Mouse (Mus musculus) lung, postnatal 36 days (tissue): Measurements from ENCODE around the gene Ccdc73.
"Not testable (repeated sequence)": the region's sequence is repeated elsewhere in the genome, so short reads cannot be mapped to it uniquely, and the experiment has no call there.

Experiments used
- DNase-seq: peaks from one replicate; pipeline ENCODE4 v3.0.0; 2022; ENCODE audit warnings: mixed read lengths

Gene Ccdc73

DNA sequence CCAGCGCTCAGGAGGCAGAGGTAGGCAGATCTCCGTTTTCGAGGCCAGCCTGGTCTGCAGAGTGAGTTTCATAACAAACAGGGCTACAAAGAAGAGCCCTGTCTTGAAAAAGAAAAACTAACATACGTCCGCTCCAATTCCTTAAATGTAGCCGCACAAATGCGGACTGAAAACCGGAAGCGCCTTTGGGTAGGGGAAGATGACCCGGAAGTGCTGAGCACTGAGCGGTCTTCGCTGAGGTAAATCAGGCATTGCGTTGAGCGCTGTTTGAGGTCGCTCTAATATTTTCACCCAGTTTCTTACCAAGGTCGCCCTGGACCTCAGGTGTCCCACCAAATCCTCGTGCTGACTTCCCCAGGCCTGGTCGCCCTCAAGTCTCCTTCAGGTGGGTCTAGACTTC is 18.5 kb downstream of the Ccdc73 start:
- DNase-seq: no peak

- not testable (repeated sequence) for DNase-seq
Measured at GRCm38 (mm10) chr2:104887331-104887730, 19.7 kb downstream of the Ccdc73 start.

DNA sequence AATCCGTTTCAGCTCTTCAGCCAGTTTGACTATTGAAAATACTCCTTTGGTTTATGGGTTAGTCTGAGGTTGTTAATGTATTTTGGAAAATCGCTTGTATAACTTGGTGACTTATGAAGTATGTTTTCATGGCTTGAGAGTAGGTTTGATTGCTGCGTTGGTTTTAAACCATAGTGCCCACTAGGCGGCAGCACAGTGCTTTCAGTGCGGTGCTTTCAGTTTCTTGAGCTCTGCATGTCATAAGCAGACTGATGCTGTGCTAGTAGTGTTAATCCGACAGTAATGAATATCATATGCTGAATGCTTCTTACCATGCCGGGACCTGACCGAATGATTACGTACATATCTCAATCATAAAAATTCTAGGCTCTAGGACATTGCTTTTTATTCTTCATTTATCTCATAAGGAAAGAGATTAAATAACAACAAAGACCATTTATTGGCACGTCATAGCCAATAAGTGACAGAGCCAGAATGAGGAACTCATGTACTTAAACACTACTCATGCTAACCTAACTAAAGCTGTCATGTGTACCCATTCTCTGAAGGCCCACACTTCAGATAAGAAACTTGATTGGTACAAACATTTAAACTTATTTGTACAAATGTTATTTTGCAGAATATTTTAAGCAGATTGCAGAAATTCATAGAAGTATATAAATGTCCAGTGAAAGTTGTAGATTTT is 20.4 kb downstream of the Ccdc73 start:
- peak; percentile 83 for DNase-seq

DNA sequence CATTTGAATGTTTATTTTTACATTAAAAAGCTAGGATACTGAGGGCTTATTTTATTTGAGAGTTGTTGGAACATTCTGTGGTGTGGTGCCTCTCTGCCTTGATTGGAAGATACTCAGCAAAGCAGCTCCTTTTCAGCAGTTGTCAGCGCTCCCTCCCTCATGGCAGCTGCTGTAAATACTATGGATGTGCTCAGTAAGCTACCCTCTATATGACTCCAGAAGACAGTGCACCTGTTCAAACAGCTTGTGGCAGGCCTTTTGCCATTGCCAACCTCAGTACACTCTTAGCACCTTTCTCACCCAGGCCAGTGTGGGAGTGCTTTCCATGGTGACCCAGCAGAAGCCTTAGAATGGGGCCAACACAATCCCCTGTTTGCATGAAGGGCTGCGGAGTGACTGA is 32.4 kb downstream of the Ccdc73 start:
- DNase-seq: no peak

- DNase-seq: no peak
Measured at GRCm38 (mm10) chr2:104915709-104916108, 48.1 kb downstream of the Ccdc73 start.

DNA sequence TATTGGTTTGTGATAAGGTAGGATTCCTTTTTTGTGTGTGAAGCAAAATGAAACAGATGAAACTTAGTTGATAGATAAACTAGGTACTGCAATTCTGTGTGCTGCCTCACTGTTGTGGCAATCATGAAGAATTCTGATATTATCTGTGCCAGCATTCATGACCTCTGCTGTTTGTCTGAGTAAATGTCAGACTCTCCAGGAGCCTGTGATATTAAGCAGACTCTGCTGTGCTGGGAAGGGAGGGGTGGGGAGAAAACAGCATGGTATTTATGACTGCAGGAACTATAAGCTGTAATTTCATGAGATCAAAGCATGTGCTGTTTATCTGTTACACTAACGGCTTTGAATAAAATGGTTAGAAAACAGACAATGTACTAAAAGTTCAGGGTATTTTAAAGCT is 96.9 kb downstream of the Ccdc73 start:
- no peak for DNase-seq

DNA sequence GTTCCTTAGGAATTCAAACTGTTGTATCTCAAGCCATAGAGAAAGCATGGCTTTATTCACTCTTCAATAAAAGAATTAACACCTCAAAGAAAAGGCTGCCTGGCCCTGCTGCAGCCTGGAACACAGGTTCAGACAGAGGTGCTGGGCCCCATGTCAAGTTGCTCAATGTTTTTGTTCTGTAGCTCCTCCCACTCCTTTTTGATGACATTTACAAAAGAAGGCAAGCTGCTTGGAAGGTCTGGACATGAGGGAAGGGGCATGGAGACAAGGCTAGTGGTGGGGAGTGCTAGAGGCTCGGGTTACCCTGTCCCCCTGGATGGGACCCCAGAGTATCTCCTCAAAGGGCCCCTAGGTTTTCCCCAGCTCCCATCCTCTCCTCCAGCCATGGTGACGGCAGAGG is 114.1 kb downstream of the Ccdc73 start:
- DNase-seq: no peak

GRCm38 (mm10) chr2:104985796-104986195 is 118.2 kb downstream of the Ccdc73 start:
- no peak for DNase-seq

DNA sequence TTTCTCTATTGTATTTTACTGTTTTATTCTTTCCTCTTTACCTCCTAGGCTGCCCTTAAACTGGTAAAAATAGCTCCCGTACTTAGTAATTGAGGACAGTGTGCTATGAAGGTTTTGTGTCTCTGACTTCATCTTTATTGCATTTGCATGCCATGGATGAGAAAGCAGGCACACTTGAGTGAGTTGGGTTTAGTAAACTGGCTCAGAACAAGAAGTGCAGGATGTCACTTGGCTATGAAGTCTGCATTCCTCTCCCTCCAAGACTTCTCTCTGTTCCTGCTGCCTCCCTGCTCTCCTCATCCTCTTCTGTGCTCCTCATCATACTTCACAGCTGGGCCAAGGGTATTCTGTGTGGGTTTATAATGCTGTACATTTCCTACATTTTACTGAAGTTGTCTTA is 121.4 kb downstream of the Ccdc73 start:
- DNase-seq: no peak

- DNase-seq: no peak
Measured at GRCm38 (mm10) chr2:104994436-104994835, 126.8 kb downstream of the Ccdc73 start.

DNA sequence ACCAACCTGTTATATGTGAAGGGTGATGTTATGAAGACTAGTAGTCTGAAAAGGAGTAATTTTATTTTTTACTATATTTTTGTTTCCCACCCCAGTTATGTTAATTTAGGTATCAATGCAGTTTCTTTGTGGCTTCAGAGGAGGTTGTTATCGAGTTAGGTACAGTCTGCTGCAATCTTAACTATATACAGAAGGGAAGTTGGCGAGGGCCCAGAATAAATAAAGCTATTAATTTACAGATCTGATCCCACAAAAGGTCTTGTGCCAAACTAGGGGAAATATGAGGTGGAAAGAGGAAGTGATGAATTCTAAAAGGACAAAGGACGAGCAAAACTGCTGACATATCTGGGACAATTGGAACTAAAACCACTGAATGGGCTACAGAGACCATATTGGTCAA is 128.6 kb downstream of the Ccdc73 start:
- DNase-seq: no peak

- no peak for DNase-seq
Measured at GRCm38 (mm10) chr2:105007236-105007635, 139.6 kb downstream of the Ccdc73 start.

DNA sequence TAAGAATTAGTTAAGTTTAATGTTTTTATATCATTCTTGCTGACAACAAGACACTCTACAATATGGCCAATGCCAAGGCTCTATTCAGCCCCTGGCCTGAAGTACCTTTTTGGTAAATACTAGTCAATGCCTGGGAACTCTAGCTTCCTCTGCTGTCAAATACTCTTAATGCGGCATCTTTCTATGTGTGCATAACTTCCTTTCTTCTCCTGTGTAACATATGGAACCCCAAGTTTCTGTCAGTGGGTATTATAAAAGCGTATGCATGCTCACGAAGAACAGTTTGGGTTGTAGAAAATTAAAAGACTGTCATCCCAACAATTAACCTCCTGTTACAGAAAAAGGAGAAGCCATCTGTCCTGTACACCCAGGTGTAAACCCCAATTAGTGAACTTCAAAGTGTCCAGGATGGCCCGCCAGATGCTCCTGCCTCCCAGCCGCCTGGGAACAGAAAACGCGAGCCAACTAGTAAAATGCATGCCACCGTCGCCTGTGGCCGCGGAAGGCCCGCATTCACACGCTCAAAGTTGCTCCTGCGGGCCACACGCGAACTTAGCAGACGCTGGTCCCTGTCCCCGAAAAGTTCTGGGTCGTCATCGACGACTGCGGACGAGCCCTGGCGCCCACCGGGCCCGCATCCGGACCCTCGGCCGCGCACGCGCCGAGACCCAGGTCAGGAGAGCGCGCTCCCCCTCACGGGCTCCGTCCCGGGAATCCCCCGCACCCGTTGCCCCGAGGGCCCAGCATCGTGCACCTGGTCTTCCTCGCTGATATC is 148.8 kb downstream of the Ccdc73 start:
- DNase-seq: no peak

DNA sequence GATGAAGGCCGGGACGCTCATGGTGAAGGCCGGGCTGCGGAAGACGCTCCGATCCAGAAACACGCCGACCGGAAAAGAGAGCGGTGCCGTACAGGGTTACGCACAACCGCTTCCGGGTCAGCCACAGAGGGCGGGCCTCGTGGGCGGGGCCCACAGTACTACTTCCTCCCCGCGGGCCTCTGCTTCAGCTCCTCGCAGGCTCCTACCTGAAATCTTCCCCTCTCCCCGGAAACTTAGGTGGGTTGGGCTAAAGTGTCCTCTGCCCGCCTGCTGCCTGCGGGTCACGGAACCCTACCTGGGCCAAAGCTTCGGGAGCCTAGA is 149.3 kb downstream of the Ccdc73 start, which contains the start of gene Eif3m:
Gene Eif3m (minus strand): TSS at position 114 of the 321 bp plus-strand sequence.
- DNase-seq: peak; percentile 96

DNA sequence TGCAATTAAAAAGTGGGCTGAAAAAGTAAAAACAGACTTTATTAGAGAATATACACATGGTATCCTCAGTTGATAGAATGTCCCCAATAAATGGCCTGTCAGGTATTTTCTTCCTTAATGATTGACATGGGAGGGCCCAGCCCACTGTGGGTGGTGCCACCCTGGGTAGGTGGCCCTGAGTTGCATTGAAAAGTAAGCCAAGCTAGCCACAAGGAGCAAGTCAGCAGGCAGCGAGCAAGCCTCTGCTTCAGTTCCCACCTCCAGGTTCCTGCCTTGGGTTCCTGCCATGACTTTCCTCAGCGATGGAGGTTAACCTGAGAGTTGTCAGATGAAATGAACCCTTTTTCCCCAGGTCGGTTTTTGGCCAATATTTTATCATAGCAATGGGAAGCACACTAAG is 150.2 kb downstream of the Ccdc73 start:
- DNase-seq: no peak

GRCm38 (mm10) chr2:105019457-105019856 is 151.9 kb downstream of the Ccdc73 start:
- no peak for DNase-seq

- DNase-seq: no peak
Measured at GRCm38 (mm10) chr2:105021256-105021655, 153.7 kb downstream of the Ccdc73 start.

DNA sequence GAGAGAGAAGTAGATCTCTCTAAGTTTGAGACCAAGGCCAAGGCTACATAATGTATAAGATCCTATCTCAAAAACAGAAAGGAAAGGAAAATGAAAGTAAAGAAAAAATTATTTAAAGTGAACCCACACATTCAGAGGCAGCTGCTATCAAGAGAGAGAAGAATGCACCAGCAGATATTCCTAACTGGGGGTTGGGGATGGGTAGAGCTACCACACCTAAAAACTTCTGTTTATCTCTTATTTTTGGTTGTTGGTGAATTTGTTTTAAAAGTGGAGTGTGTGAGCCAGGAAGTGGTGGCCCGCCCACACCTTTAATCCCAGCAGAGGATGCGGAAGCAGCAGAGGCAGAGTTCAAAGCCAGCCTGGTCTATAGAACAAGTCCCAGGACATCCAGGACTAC is 154.2 kb downstream of the Ccdc73 start:
- no peak for DNase-seq

DNA sequence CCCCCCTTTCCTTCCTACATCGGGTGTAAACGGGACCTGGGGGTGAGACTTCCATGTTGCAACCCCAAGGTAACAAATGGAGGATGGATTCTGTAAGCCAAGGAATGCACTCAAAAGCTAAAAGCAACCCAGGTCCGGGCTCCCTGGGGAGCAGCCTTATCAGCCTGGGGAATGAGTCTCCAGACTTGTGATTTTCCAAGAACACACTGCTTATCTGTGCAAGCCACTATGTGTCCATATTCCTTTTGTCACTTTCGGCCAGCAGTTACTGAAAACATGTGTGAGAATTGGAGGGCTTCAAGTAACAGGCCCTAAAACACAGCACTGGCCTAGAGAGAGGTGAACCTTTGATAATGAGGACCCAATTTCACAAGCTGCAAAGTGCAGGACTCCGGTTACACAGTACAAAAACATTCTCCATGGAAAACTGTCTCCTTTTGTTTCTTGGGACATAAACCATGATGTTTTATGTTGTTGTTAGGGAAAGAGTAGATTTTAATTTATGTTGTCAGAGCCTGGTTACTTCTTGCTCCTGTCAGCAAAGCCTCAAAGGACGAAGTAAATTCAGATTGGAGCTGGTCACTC is 155.5 kb downstream of the Ccdc73 start:
- no peak for DNase-seq

- no peak for DNase-seq
Measured at GRCm38 (mm10) chr2:105023815-105024214, 156.2 kb downstream of the Ccdc73 start.

DNA sequence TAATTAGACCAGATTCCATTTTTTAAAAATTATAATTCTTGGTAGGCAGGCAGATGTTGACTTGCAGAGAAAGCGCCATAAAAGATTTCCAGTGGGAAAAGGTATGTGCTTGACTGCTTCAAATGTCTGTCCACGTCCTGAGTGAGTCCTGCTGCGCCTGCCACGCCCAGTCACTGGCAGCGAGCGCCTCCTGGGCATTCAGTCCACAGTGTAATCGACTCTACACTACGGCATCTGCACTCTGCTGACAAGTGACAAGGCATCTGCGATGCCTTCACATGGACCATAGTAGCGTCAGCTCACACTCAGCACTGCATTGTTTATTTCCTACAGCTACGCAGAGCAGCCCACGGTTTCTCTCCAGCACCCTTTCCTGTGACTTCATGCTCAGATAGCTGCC is 158.0 kb downstream of the Ccdc73 start:
- not testable (repeated sequence) for DNase-seq

DNA sequence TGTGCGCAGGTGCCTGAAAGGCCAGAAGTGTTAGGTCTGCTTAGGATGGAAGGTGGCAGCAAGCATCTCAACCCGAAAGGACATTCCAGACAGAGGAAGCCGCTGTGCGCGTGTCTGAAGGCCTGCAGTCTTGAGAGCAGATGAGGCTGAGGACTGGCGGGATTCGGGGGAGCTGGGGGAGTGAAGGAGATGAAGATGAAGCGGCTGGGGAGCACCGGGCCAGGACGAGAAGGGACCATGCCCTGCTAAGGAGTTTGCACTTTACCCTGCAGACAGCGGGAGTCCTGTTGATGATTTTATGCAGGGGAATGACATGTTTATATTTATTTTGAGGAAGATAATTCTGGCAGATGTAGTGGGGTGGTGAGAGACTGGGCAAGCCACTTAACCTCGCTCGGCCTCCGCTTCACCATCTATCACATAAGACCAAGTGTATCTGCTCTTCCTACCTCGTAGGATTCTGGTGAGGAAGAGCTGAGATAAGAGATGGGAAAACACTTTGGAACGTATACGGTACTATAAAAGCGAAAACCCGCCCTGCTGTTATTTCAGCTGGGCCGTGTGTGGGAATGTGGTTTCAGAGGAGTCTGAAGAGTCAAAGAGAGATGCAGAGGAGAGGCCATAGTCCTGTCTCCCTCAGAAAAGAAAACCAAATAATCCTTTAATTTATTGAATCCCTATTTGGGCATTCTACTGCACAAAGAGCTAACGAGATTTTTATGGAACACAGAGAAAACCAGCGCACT is 159.5 kb downstream of the Ccdc73 start:
- DNase-seq: no peak

DNA sequence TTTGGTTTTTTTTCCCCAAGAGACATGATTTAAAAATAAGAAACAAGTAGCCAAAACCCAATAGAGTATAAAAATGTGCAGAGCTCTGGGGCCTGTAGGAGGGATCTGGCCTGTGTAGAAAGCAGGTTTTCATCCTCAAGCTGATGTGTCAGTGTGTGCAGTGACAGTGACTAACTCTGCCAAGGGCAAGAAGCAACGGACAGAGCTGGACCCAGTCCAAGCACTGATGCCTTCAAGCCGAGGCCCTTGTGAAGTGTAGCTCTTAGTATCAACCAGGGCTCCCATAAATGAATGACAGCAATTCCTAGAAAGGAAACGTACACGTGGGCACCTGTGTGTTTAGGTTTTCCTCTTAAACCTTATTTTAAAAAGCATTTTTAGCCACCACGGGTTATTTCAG is 161.2 kb downstream of the Ccdc73 start:
- DNase-seq: no peak

DNA sequence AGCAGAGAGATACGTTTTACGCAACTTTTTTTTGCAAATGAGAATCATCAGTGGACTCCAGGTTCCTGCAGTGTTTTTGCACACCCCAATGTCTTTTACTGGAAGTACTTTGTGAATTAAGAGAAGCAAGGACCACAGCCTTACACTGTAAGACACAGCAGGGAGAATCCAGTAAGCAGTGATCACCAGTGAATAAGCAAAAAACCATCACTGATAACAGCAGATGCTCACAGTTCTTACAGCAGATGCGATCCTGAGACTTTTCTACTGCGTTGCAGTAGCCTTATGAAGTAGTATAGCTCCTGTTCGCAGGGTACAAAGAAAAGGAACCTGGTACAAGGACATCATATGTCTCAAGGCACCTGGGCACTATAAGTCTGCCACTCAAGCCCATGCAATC is 162.9 kb downstream of the Ccdc73 start:
- DNase-seq: no peak
